Mouse (Mus musculus) ES-E14 (cell line): ENCODE data around the gene Ulk4. TPM values are rescaled to one million over a fixed set of nuclear protein-coding genes. Genes with fewer than 3 reads are reported as not detected.

Experiments
- DNase-seq: peaks from one replicate; pipeline ENCODE4 v3.0.0-alpha.2; 2013; ENCODE audit warnings: low read depth, low spot score
- H3K27ac ChIP-seq: 2 replicates; pipeline ENCODE4 v1.5.1; 2012; ENCODE audit warnings: low read depth, mild to moderate bottlenecking, low read length, moderate library complexity, mixed read lengths; ENCODE audit not compliant: poor library complexity, insufficient read depth, severe bottlenecking
- H3K36me3 ChIP-seq: 2 replicates; pipeline ENCODE4 v1.6.1; 2012; ENCODE audit warnings: mild to moderate bottlenecking, low read length, moderate library complexity, mixed read lengths; ENCODE audit not compliant: control insufficient read depth, poor library complexity, insufficient read depth, severe bottlenecking
- H3K4me1 ChIP-seq, 2 experiments: fragments of 150-350 bp in 1 of 2; sonication (generic) in 1 of 2; 2 replicates each; pipeline ENCODE4 v1.6.1; 2012; ENCODE audit warnings: low read length in 2 of 2, mild to moderate bottlenecking in 1 of 2, mixed read lengths in 1 of 2; ENCODE audit not compliant: control insufficient read depth in 2 of 2, insufficient read depth in 2 of 2, poor library complexity in 1 of 2
- H3K4me3 ChIP-seq, 2 experiments: fragments of 150-350 bp in 1 of 2; sonication (generic) in 1 of 2; 2 replicates each; pipeline ENCODE4 v1.5.1; 2012; ENCODE audit warnings: low read length in 2 of 2, low read depth in 1 of 2, mild to moderate bottlenecking in 1 of 2, mixed read lengths in 1 of 2; ENCODE audit not compliant: insufficient read depth in 1 of 2, poor library complexity in 1 of 2, severe bottlenecking in 1 of 2
- H3K9ac ChIP-seq: 2 replicates; pipeline ENCODE4 v1.6.1; 2012; ENCODE audit warnings: low read depth, mild to moderate bottlenecking, low read length, mixed read lengths; ENCODE audit not compliant: poor library complexity, insufficient read depth, severe bottlenecking
- H3K9me3 ChIP-seq: fragments of 150-350 bp; sonication (generic); 2 replicates; pipeline ENCODE4 v1.6.1; 2012; ENCODE audit warnings: low read depth, mild to moderate bottlenecking, low read length; ENCODE audit not compliant: control insufficient read depth, insufficient read depth
- CHD2 ChIP-seq: IDR thresholded peaks from 2 replicates; pipeline ENCODE4 v1.6.1; 2014; ENCODE audit warnings: mild to moderate bottlenecking, low read depth, low read length, inconsistent platforms
- HCFC1 ChIP-seq: IDR thresholded peaks from 2 replicates; pipeline ENCODE4 v1.6.1; 2012; ENCODE audit warnings: low read length, inconsistent platforms, borderline replicate concordance; ENCODE audit not compliant: insufficient read depth
- MAFK ChIP-seq: IDR thresholded peaks from 2 replicates; pipeline ENCODE4 v1.6.1; 2014; ENCODE audit warnings: mild to moderate bottlenecking, low read depth, low read length, inconsistent platforms; ENCODE audit not compliant: insufficient read depth
- ZC3H11A ChIP-seq: IDR thresholded peaks from 2 replicates; pipeline ENCODE4 v1.6.1; 2012; ENCODE audit warnings: low read depth, mild to moderate bottlenecking, inconsistent platforms, low read length, borderline replicate concordance
- ZNF384 ChIP-seq: IDR thresholded peaks from 2 replicates; pipeline ENCODE4 v1.6.1; 2012; ENCODE audit warnings: low read depth, low read length, inconsistent platforms
- in situ Hi-C, 2 experiments: fragments of 600-800 bp; cut with MboI; formaldehyde crosslinking; loops; one replicate each; pipeline ENCODE4 v1.15.1; 2025; ENCODE audit warnings: low sequenced_read_pairs in 2 of 2, inconsistent platforms in 1 of 2; ENCODE audit not compliant: unreplicated experiment in 2 of 2
- total RNA-seq: library from RNA; depleted of rRNA; stranded (reverse); fragments of 300-350 nt; gene quantifications from 2 replicates; pipeline ENCODE4 v1.2.3, GENCODE M21; 2012

The Ulk4 gene
- total RNA-seq, 1 experiment, result 31.5 TPM

- H3K4me3 ChIP-seq, result peak overlapping the region; percentile 54 to 56
- H3K9me3 ChIP-seq, result peaks cover 3% of the 10 kb centered on the region; the same call in 1 of the 2 replicates
- in situ Hi-C loops, result no loop called here
- peaks cover 11% of the 10 kb centered on the region for H3K36me3 ChIP-seq
- H3K27ac ChIP-seq, result peak overlapping the region; percentile 95
- TF ChIP-seq HCFC1 (no peak), MAFK (no peak), ZC3H11A (no peak), ZNF384 (no peak), CHD2 (no peak)
- DNase-seq, result peak; percentile 92
- H3K9ac ChIP-seq, result peak overlapping the region; percentile 59
- H3K4me1 ChIP-seq, result peaks cover 10 to 39% of the 10 kb centered on the region in 2 experiments; a peak in 3 of 4 replicates
Measured at GRCm38 (mm10) chr9:121313656-121314374, 36.8 kb upstream of the Ulk4 start.

- Histone ChIP-seq H3K9ac (no peak overlapping the region; the same call in 1 of the 2 replicates), H3K9me3 (no peaks in the 10 kb centered on the region), H3K4me3 (no peak overlapping the region), H3K4me1 (peaks cover 10 to 45% of the 10 kb centered on the region in 2 experiments; a peak in 3 of 4 replicates), H3K27ac (no peak overlapping the region; the same call in 1 of the 2 replicates), H3K36me3 (peaks cover 3% of the 10 kb centered on the region; the same call in 1 of the 2 replicates)
- in situ Hi-C loops, result no loop called here
- DNase-seq, result no peak
- TF ChIP-seq CHD2, result no peak
Measured at GRCm38 (mm10) chr9:121312237-121312891, 35.4 kb upstream of the Ulk4 start.

GRCm38 (mm10) chr9:121311846-121312236 lies 34.8 kb upstream of the Ulk4 start:
- peaks cover 10 to 47% of the 10 kb centered on the region in 2 experiments; a peak in 3 of 4 replicates for H3K4me1 ChIP-seq
- in situ Hi-C loops, result no loop called here
- no peak for DNase-seq
- TF ChIP-seq MAFK, result no peak
- no peak for TF ChIP-seq HCFC1
- no peak for TF ChIP-seq ZC3H11A
- no peak for TF ChIP-seq CHD2
- no peak for TF ChIP-seq ZNF384
- H3K27ac ChIP-seq, result no peak overlapping the region
- H3K4me3 ChIP-seq, result no peak overlapping the region
- H3K9ac ChIP-seq, result no peak overlapping the region
- no peaks in the 10 kb centered on the region for H3K9me3 ChIP-seq
- peaks cover 3% of the 10 kb centered on the region; the same call in 1 of the 2 replicates for H3K36me3 ChIP-seq

- Histone ChIP-seq H3K4me1 (peaks cover 8 to 40% of the 10 kb centered on the region in 2 experiments), H3K9ac (no peak overlapping the region), H3K27ac (no peak overlapping the region), H3K9me3 (no peaks in the 10 kb centered on the region), H3K4me3 (no peak overlapping the region), H3K36me3 (peaks cover 3% of the 10 kb centered on the region; the same call in 1 of the 2 replicates)
- in situ Hi-C loops, result no loop called here
- no peak for TF ChIP-seq ZNF384
- TF ChIP-seq MAFK, result no peak
- no peak for TF ChIP-seq CHD2
- no peak for TF ChIP-seq HCFC1
- TF ChIP-seq ZC3H11A, result no peak
- DNase-seq, result no peak
Measured at GRCm38 (mm10) chr9:121310501-121310900, 33.5 kb upstream of the Ulk4 start.
